1 mouse cellular context compared by ENCODE assay signal in the genomic region with DNA sequence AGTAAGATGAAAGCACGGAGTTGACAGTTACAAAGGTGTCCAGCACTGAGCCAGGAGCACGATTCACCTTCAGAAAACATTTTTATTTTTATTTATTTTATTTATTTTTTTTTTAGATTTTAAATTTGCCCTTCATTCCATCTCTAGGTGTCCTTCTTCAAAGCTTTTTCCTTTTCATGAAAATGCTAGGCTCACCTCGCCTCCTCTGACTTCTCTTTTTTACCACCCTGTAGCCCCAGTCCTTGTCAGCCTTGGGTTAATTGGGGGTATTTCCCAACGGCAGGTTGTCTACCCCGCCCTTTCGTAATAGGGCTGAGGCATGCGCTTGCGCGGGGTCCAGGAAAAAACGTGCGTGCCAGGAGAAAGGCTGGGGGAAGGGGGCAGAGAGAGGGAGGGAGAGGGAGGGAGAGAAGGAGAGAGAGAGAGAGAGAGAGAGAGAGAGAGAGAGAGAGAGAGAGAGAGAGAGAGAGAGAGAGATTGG.
TF ChIP-seq lines count a peak whose summit lies in the region.

No protein-coding gene starts in this region.

TF ChIP-seq in ES-E14, 5 proteins besides CTCF, POLR2A, EP300 and RAD21:
- TF ChIP-seq ZC3H11A (IDR thresholded peaks at IDR 0.05; ENCODE audit: borderline replicate concordance, low read depth, low read length) (no peak), ZNF384 (IDR thresholded peaks at IDR 0.05; ENCODE audit: low read depth, low read length) (no peak), MAFK (IDR thresholded peaks at IDR 0.05; ENCODE audit: insufficient read depth, low read depth, low read length) (no peak), HCFC1 (IDR thresholded peaks at IDR 0.05; ENCODE audit: borderline replicate concordance, insufficient read depth, low read length) (no peak), CHD2 (IDR thresholded peaks at IDR 0.05; ENCODE audit: low read depth, low read length) (no peak)
